Mouse (Mus musculus) intestine, embryonic 15.5 days (tissue): ENCODE results near the gene Tenm4. TPM values are rescaled to one million over a fixed set of nuclear protein-coding genes. Genes with fewer than 3 reads are reported as not detected.

Source experiments
- ATAC-seq: fragments of 200-750 bp; cut with Nextera tagmentation; 2 replicates; pipeline ENCODE4 v1.8.0; 2017; ENCODE audit warnings: moderate TSS enrichment, moderate library complexity
- H3K27ac ChIP-seq: fragments of 300-500 bp; sonication (generic); 2 replicates; pipeline ENCODE4 v1.5.1; 2015; ENCODE audit warnings: mild to moderate bottlenecking, inconsistent platforms
- H3K27me3 ChIP-seq: fragments of 300-500 bp; sonication (generic); replicated peaks from 2 replicates; pipeline ENCODE4 v1.6.1; 2015; ENCODE audit warnings: inconsistent platforms
- H3K36me3 ChIP-seq: fragments of 300-500 bp; sonication (generic); 2 replicates; pipeline ENCODE4 v1.6.1; 2015; ENCODE audit warnings: inconsistent platforms
- H3K4me1 ChIP-seq: fragments of 300-500 bp; sonication (generic); replicated peaks from 2 replicates; pipeline ENCODE4 v1.6.1; 2015; ENCODE audit warnings: inconsistent platforms
- H3K4me2 ChIP-seq: fragments of 300-500 bp; sonication (generic); replicated peaks from 2 replicates; pipeline ENCODE4 v1.6.1; 2015; ENCODE audit warnings: mild to moderate bottlenecking, inconsistent platforms
- H3K4me3 ChIP-seq: fragments of 300-500 bp; sonication (generic); replicated peaks from 2 replicates; pipeline ENCODE4 v1.5.1; 2015; ENCODE audit warnings: inconsistent platforms
- H3K9ac ChIP-seq: fragments of 300-500 bp; sonication (generic); 2 replicates; pipeline ENCODE4 v1.6.1; 2015; ENCODE audit warnings: inconsistent platforms
- H3K9me3 ChIP-seq: fragments of 300-500 bp; sonication (generic); 2 replicates; pipeline ENCODE4 v1.6.1; 2016; ENCODE audit warnings: inconsistent platforms
- WGBS: fragments of 180-500 bp; shearing (Covaris S2); methylation state at CpG from one replicate; pipeline ENCODE4 v1.1.7; 2015; 5-methylcytosine and 5-hydroxymethylcytosine counted together
- polyA plus RNA-seq: library from polyadenylated mRNA; unstranded; fragments of >200 nt; fragmentation: Nextera tagmentation; extraction: Ambion mirVana; gene quantifications from 2 replicates; pipeline ENCODE4 v1.2.1, GENCODE M21; 2015

The Tenm4 gene
- polyA plus RNA-seq, 1 experiment from 2014 or later = 22.0 TPM

- WGBS = 69% methylated on average over 15 of the region's 15 CpGs
- no peaks in the 10 kb centered on the region for H3K9me3 ChIP-seq
- H3K27me3 ChIP-seq = no peaks in the 10 kb centered on the region
- no peak for ATAC-seq
- H3K9ac ChIP-seq = no peak overlapping the region
- H3K4me1 ChIP-seq = 0 out of 2 replicates have a peak, but pooled peaks cover 4% of the 10 kb centered on the region
- H3K4me2 ChIP-seq = no peak overlapping the region
- no peaks in the 10 kb centered on the region for H3K36me3 ChIP-seq
- H3K4me3 ChIP-seq = no peak overlapping the region
- no peak overlapping the region for H3K27ac ChIP-seq
Measured at GRCm38 (mm10) chr7:96765321-96765960, 594.4 kb downstream of the Tenm4 start.

- Histone ChIP-seq H3K27ac (no peak overlapping the region), H3K9me3 (no peaks in the 10 kb centered on the region)
Measured at GRCm38 (mm10) chr7:96767090-96767489, 596.0 kb downstream of the Tenm4 start.

GRCm38 (mm10) chr7:96768718-96769117, 597.7 kb downstream of the Tenm4 start:
- Histone ChIP-seq H3K4me2 (no peak overlapping the region), H3K27me3 (no peaks in the 10 kb centered on the region), H3K27ac (no peak overlapping the region), H3K36me3 (no peaks in the 10 kb centered on the region; the same call in 1 of the 2 replicates), H3K4me1 (0 out of 2 replicates have a peak, but pooled peaks cover 6% of the 10 kb centered on the region), H3K9ac (no peak overlapping the region), H3K9me3 (no peaks in the 10 kb centered on the region), H3K4me3 (no peak overlapping the region)
- WGBS = 64% methylated on average over 6 of the region's 6 CpGs
- ATAC-seq = 0 out of 2 replicates have a peak, but pooled peaks have one; percentile 49

More at GRCm38 (mm10) chr7:96767090-96767489, 596.0 kb downstream of the Tenm4 start:
- Histone ChIP-seq H3K36me3 (no peaks in the 10 kb centered on the region; the same call in 1 of the 2 replicates), H3K4me1 (0 out of 2 replicates have a peak, but pooled peaks cover 4% of the 10 kb centered on the region), H3K9ac (no peak overlapping the region), H3K27me3 (no peaks in the 10 kb centered on the region), H3K4me2 (no peak overlapping the region), H3K4me3 (no peak overlapping the region)
- no peak for ATAC-seq
- 86% methylated on average over 3 of the region's 3 CpGs for WGBS

- Histone ChIP-seq H3K4me3 (no peak overlapping the region), H3K9me3 (no peaks in the 10 kb centered on the region), H3K36me3 (no peaks in the 10 kb centered on the region; the same call in 1 of the 2 replicates), H3K4me2 (no peak overlapping the region), H3K9ac (no peak overlapping the region), H3K27ac (no peak overlapping the region), H3K27me3 (no peaks in the 10 kb centered on the region), H3K4me1 (0 out of 2 replicates have a peak, but pooled peaks cover 13% of the 10 kb centered on the region)
- 69% methylated on average over 4 of the region's 4 CpGs for WGBS
- ATAC-seq = no peak
Measured at GRCm38 (mm10) chr7:96769784-96770183, 598.7 kb downstream of the Tenm4 start.

- H3K9ac ChIP-seq = no peak overlapping the region
- no peaks in the 10 kb centered on the region for H3K9me3 ChIP-seq
- no peaks in the 10 kb centered on the region for H3K27me3 ChIP-seq
- peaks cover 22% of the 10 kb centered on the region for H3K4me1 ChIP-seq
- H3K4me2 ChIP-seq = no peak overlapping the region
- 78% methylated on average over 4 of the region's 4 CpGs for WGBS
- H3K4me3 ChIP-seq = no peak overlapping the region
- H3K27ac ChIP-seq = no peak overlapping the region
- no peaks in the 10 kb centered on the region; the same call in 1 of the 2 replicates for H3K36me3 ChIP-seq
- no peak for ATAC-seq
Measured at GRCm38 (mm10) chr7:96772966-96773365, 601.9 kb downstream of the Tenm4 start.

- Histone ChIP-seq H3K9ac (no peak overlapping the region), H3K27me3 (no peaks in the 10 kb centered on the region), H3K27ac (peak overlapping the region; percentile 87), H3K9me3 (no peaks in the 10 kb centered on the region), H3K4me2 (no peak overlapping the region), H3K4me3 (no peak overlapping the region), H3K36me3 (no peaks in the 10 kb centered on the region; the same call in 1 of the 2 replicates), H3K4me1 (peaks cover 22% of the 10 kb centered on the region)
- WGBS = 85% methylated on average over 17 of the region's 17 CpGs
- ATAC-seq = no peak
Measured at GRCm38 (mm10) chr7:96773585-96774225, 602.7 kb downstream of the Tenm4 start.

GRCm38 (mm10) chr7:96775080-96775486, 604.0 kb downstream of the Tenm4 start:
- H3K4me3 ChIP-seq = no peak overlapping the region
- no peaks in the 10 kb centered on the region; the same call in 1 of the 2 replicates for H3K36me3 ChIP-seq
- H3K9me3 ChIP-seq = no peaks in the 10 kb centered on the region
- peak; percentile 82 for ATAC-seq
- H3K9ac ChIP-seq = no peak overlapping the region
- H3K4me2 ChIP-seq = no peak overlapping the region
- WGBS = 27% methylated on average over 6 of the region's 6 CpGs
- peaks cover 18% of the 10 kb centered on the region for H3K4me1 ChIP-seq
- H3K27ac ChIP-seq = peak overlapping the region; percentile 87
- no peaks in the 10 kb centered on the region for H3K27me3 ChIP-seq

- Histone ChIP-seq H3K27me3 (no peaks in the 10 kb centered on the region), H3K4me1 (peaks cover 18% of the 10 kb centered on the region), H3K4me3 (no peak overlapping the region), H3K9ac (no peak overlapping the region), H3K27ac (no peak overlapping the region), H3K9me3 (no peaks in the 10 kb centered on the region), H3K36me3 (no peaks in the 10 kb centered on the region), H3K4me2 (no peak overlapping the region)
- ATAC-seq = no peak; the same call in 1 of the 2 replicates
- WGBS = 80% methylated on average over 8 of the region's 8 CpGs
Measured at GRCm38 (mm10) chr7:96777938-96778600, 607.0 kb downstream of the Tenm4 start.

GRCm38 (mm10) chr7:96778601-96778969, 607.5 kb downstream of the Tenm4 start:
- H3K9me3 ChIP-seq = no peaks in the 10 kb centered on the region
- no peak overlapping the region for H3K27ac ChIP-seq
- 69% methylated on average over 3 of the region's 3 CpGs for WGBS
- H3K27me3 ChIP-seq = no peaks in the 10 kb centered on the region
- no peak overlapping the region for H3K4me3 ChIP-seq
- no peak for ATAC-seq
- H3K4me1 ChIP-seq = peaks cover 18% of the 10 kb centered on the region
- no peak overlapping the region for H3K4me2 ChIP-seq
- H3K36me3 ChIP-seq = no peaks in the 10 kb centered on the region
- no peak overlapping the region for H3K9ac ChIP-seq

GRCm38 (mm10) chr7:96780556-96780955, 609.5 kb downstream of the Tenm4 start:
- no peak overlapping the region for H3K4me3 ChIP-seq
- H3K4me2 ChIP-seq = no peak overlapping the region
- peaks cover 5% of the 10 kb centered on the region for H3K4me1 ChIP-seq
- no peaks in the 10 kb centered on the region for H3K36me3 ChIP-seq
- H3K27me3 ChIP-seq = no peaks in the 10 kb centered on the region
- H3K9me3 ChIP-seq = no peaks in the 10 kb centered on the region
- no peak overlapping the region for H3K27ac ChIP-seq
- no peak overlapping the region for H3K9ac ChIP-seq
- 76% methylated on average over 1 of the region's 1 CpGs for WGBS
- no peak for ATAC-seq

GRCm38 (mm10) chr7:96781068-96781467, 610.0 kb downstream of the Tenm4 start:
- H3K9ac ChIP-seq = no peak overlapping the region
- no peak overlapping the region for H3K4me2 ChIP-seq
- 79% methylated on average over 6 of the region's 6 CpGs for WGBS
- H3K4me1 ChIP-seq = no peaks in the 10 kb centered on the region; the same call in 1 of the 2 replicates
- no peak overlapping the region for H3K27ac ChIP-seq
- H3K4me3 ChIP-seq = no peak overlapping the region
- no peaks in the 10 kb centered on the region for H3K27me3 ChIP-seq
- H3K9me3 ChIP-seq = no peaks in the 10 kb centered on the region
- peak; percentile 66; the same call in 1 of the 2 replicates for ATAC-seq
- no peaks in the 10 kb centered on the region for H3K36me3 ChIP-seq

- WGBS = 86% methylated on average over 4 of the region's 4 CpGs
- Histone ChIP-seq H3K9me3 (no peaks in the 10 kb centered on the region), H3K4me1 (no peaks in the 10 kb centered on the region), H3K36me3 (no peaks in the 10 kb centered on the region), H3K27ac (no peak overlapping the region), H3K4me2 (no peak overlapping the region), H3K4me3 (no peak overlapping the region), H3K27me3 (no peaks in the 10 kb centered on the region), H3K9ac (no peak overlapping the region)
- no peak for ATAC-seq
Measured at GRCm38 (mm10) chr7:96782686-96783085, 611.6 kb downstream of the Tenm4 start.
